Mouse (Mus musculus) forelimb bud, embryonic 11.5 days (tissue): ENCODE data around the gene Gm6337.
A peak's percentile ranks its signal among the peaks of the same experiment; 100 is the strongest.
"Not testable (repeated sequence)": the region's sequence is repeated elsewhere in the genome, so short reads cannot be mapped to it uniquely, and the experiment has no call there.

Experiments
- DNase-seq: peaks from one replicate; pipeline ENCODE4 v3.0.0-alpha.2; 2012; ENCODE audit warnings: low read depth, low spot score

The Gm6337 gene

GRCm38 (mm10) chr14:6058167-6058566 lies at the start of gene Gm6337:
Gm6337 (minus strand) TSS chr14:6058267.
- DNase-seq = not testable (repeated sequence)

- DNase-seq = peak; percentile 36
Observed at GRCm38 (mm10) chr14:6107500-6107899, 49.4 kb upstream of the Gm6337 start.

- DNase-seq = not testable (repeated sequence)
Observed at GRCm38 (mm10) chr14:6093842-6094241, 35.8 kb upstream of the Gm6337 start, which contains the start of gene Gm8206. Gm8206 (minus strand) TSS chr14:6093942.
